Mouse (Mus musculus): ENCODE results near the gene Gm20388.

Gene Gm20388

GRCm38 (mm10) chr8:123768492-123769356, 3858.1 kb downstream of the Gm20388 start:
- DNase-seq (ENCODE audit: low read depth in 2 of 2, low spot score in 2 of 2) = no peak

GRCm38 (mm10) chr8:123773468-123773867, 3862.8 kb downstream of the Gm20388 start:
- no peak for DNase-seq (ENCODE audit: low read depth in 2 of 2, low spot score in 2 of 2)

- no peak for DNase-seq (ENCODE audit: low read depth in 2 of 2, low spot score in 2 of 2)
Observed at GRCm38 (mm10) chr8:123774491-123774890, 3863.8 kb downstream of the Gm20388 start.

GRCm38 (mm10) chr8:123777319-123777718, 3866.7 kb downstream of the Gm20388 start:
- no peak for DNase-seq (ENCODE audit: low read depth in 2 of 2, low spot score in 2 of 2)

- DNase-seq (ENCODE audit: low read depth in 2 of 2, low spot score in 2 of 2) = no peak
Observed at GRCm38 (mm10) chr8:123780471-123780870, 3869.8 kb downstream of the Gm20388 start.

- DNase-seq (ENCODE audit: low read depth in 2 of 2, low spot score in 2 of 2) = no peak
Observed at GRCm38 (mm10) chr8:123781256-123781655, 3870.6 kb downstream of the Gm20388 start.

GRCm38 (mm10) chr8:123783525-123784249, 3873.0 kb downstream of the Gm20388 start:
- no peak for DNase-seq (ENCODE audit: low read depth in 2 of 2, low spot score in 2 of 2)

- no peak for DNase-seq (ENCODE audit: low read depth in 2 of 2, low spot score in 2 of 2)
Observed at GRCm38 (mm10) chr8:123786166-123786565, 3875.5 kb downstream of the Gm20388 start.

- DNase-seq (ENCODE audit: low read depth in 2 of 2, low spot score in 2 of 2) = no peak
Observed at GRCm38 (mm10) chr8:123786644-123787043, 3876.0 kb downstream of the Gm20388 start.

GRCm38 (mm10) chr8:123787254-123787897, 3876.7 kb downstream of the Gm20388 start:
- no peak for DNase-seq (ENCODE audit: low read depth in 2 of 2, low spot score in 2 of 2)

- no peak for DNase-seq (ENCODE audit: low read depth in 2 of 2, low spot score in 2 of 2)
Observed at GRCm38 (mm10) chr8:123788416-123789170, 3878.0 kb downstream of the Gm20388 start.

- no peak for DNase-seq (ENCODE audit: low read depth in 2 of 2, low spot score in 2 of 2)
Observed at GRCm38 (mm10) chr8:123789461-123789860, 3878.8 kb downstream of the Gm20388 start.

- DNase-seq (ENCODE audit: low read depth in 2 of 2, low spot score in 2 of 2) = peak; percentile 67 to 78
Observed at GRCm38 (mm10) chr8:123789970-123790369, 3879.3 kb downstream of the Gm20388 start.

- DNase-seq (ENCODE audit: low read depth in 2 of 2, low spot score in 2 of 2) = no peak
Observed at GRCm38 (mm10) chr8:123791101-123791844, 3880.6 kb downstream of the Gm20388 start.

- DNase-seq (ENCODE audit: low read depth in 2 of 2, low spot score in 2 of 2) = no peak
Observed at GRCm38 (mm10) chr8:123791845-123792225, 3881.2 kb downstream of the Gm20388 start.

- no peak for DNase-seq (ENCODE audit: low read depth in 2 of 2, low spot score in 2 of 2)
Observed at GRCm38 (mm10) chr8:123793900-123794299, 3883.3 kb downstream of the Gm20388 start.

GRCm38 (mm10) chr8:123794766-123795165, 3884.1 kb downstream of the Gm20388 start:
- DNase-seq (ENCODE audit: low read depth in 2 of 2, low spot score in 2 of 2) = no peak

GRCm38 (mm10) chr8:123796758-123797157, 3886.1 kb downstream of the Gm20388 start:
- no peak for DNase-seq (ENCODE audit: low read depth in 2 of 2, low spot score in 2 of 2)

- DNase-seq (ENCODE audit: low read depth in 2 of 2, low spot score in 2 of 2) = no peak
Observed at GRCm38 (mm10) chr8:123797928-123798327, 3887.3 kb downstream of the Gm20388 start.

- DNase-seq (ENCODE audit: low read depth in 2 of 2, low spot score in 2 of 2) = no peak
Observed at GRCm38 (mm10) chr8:123799434-123799833, 3888.8 kb downstream of the Gm20388 start.
